Mouse (Mus musculus): Measurements from ENCODE around the gene Zfand3. TPM values are rescaled to one million over a fixed set of nuclear protein-coding genes. Genes with fewer than 3 reads are reported as not detected.
A peak's percentile ranks its signal among the peaks of the same experiment; 100 is the strongest.

Zfand3 gene
- polyA plus RNA-seq, 1 experiment: 107 TPM

- no peaks in the 10 kb centered on the region for H3K27me3 ChIP-seq (ENCODE audit: control insufficient read depth, insufficient read depth, low read length)
- 91% methylated on average over 5 of the region's 5 CpGs for WGBS
- TF ChIP-seq POLR2A (IDR thresholded peaks at IDR 0.05; ENCODE audit: borderline replicate concordance, insufficient read depth, low read length) (no peak), CTCF (IDR thresholded peaks at IDR 0.05; ENCODE audit: borderline replicate concordance, insufficient read depth, low read depth, low read length) (no peak)
- DNase-seq: no peak
- no peaks in the 10 kb centered on the region for H3K4me1 ChIP-seq (ENCODE audit: control insufficient read depth, insufficient read depth, low read length)
- H3K27ac ChIP-seq (ENCODE audit: insufficient read depth, low read length): no peak overlapping the region
- H3K4me3 ChIP-seq (replicated peaks; ENCODE audit: insufficient read depth, low read depth, low read length): no peak overlapping the region
Observed at GRCm38 (mm10) chr17:29989653-29990052, 14.9 kb upstream of the Zfand3 start.

- no peak overlapping the region for H3K4me3 ChIP-seq (replicated peaks; ENCODE audit: insufficient read depth, low read depth, low read length)
- no peaks in the 10 kb centered on the region for H3K27me3 ChIP-seq (ENCODE audit: control insufficient read depth, insufficient read depth, low read length)
- DNase-seq: no peak
- 74% methylated on average over 3 of the region's 3 CpGs for WGBS
- no peak overlapping the region for H3K27ac ChIP-seq (ENCODE audit: insufficient read depth, low read length)
- TF ChIP-seq CTCF (IDR thresholded peaks at IDR 0.05; ENCODE audit: borderline replicate concordance, insufficient read depth, low read depth, low read length) (no peak), POLR2A (IDR thresholded peaks at IDR 0.05; ENCODE audit: borderline replicate concordance, insufficient read depth, low read length) (no peak)
- no peaks in the 10 kb centered on the region for H3K4me1 ChIP-seq (ENCODE audit: control insufficient read depth, insufficient read depth, low read length)
Observed at GRCm38 (mm10) chr17:29990136-29990535, 14.4 kb upstream of the Zfand3 start.

- H3K4me1 ChIP-seq (ENCODE audit: control insufficient read depth, insufficient read depth, low read length): no peaks in the 10 kb centered on the region
- H3K4me3 ChIP-seq (replicated peaks; ENCODE audit: insufficient read depth, low read depth, low read length): no peak overlapping the region
- 91% methylated on average over 2 of the region's 2 CpGs for WGBS
- no peak overlapping the region for H3K27ac ChIP-seq (ENCODE audit: insufficient read depth, low read length)
- TF ChIP-seq CTCF (IDR thresholded peaks at IDR 0.05; ENCODE audit: borderline replicate concordance, insufficient read depth, low read depth, low read length) (no peak), POLR2A (IDR thresholded peaks at IDR 0.05; ENCODE audit: borderline replicate concordance, insufficient read depth, low read length) (no peak)
- no peaks in the 10 kb centered on the region for H3K27me3 ChIP-seq (ENCODE audit: control insufficient read depth, insufficient read depth, low read length)
- no peak for DNase-seq
Observed at GRCm38 (mm10) chr17:29990845-29991244, 13.7 kb upstream of the Zfand3 start.

GRCm38 (mm10) chr17:29993488-29993887 lies 11.0 kb upstream of the Zfand3 start:
- no peak for DNase-seq
- WGBS: 72% methylated on average over 8 of the region's 8 CpGs
- Histone ChIP-seq H3K27me3 (ENCODE audit: control insufficient read depth, insufficient read depth, low read length) (no peaks in the 10 kb centered on the region), H3K4me1 (ENCODE audit: control insufficient read depth, insufficient read depth, low read length) (peaks cover 7% of the 10 kb centered on the region; the same call in 1 of the 2 replicates), H3K4me3 (replicated peaks; ENCODE audit: insufficient read depth, low read depth, low read length) (no peak overlapping the region), H3K27ac (ENCODE audit: insufficient read depth, low read length) (no peak overlapping the region)
- TF ChIP-seq POLR2A (IDR thresholded peaks at IDR 0.05; ENCODE audit: borderline replicate concordance, insufficient read depth, low read length) (no peak), CTCF (IDR thresholded peaks at IDR 0.05; ENCODE audit: borderline replicate concordance, insufficient read depth, low read depth, low read length) (no peak)

GRCm38 (mm10) chr17:29994011-29994410 lies 10.5 kb upstream of the Zfand3 start:
- no peaks in the 10 kb centered on the region for H3K27me3 ChIP-seq (ENCODE audit: control insufficient read depth, insufficient read depth, low read length)
- no peak overlapping the region for H3K4me3 ChIP-seq (replicated peaks; ENCODE audit: insufficient read depth, low read depth, low read length)
- H3K4me1 ChIP-seq (ENCODE audit: control insufficient read depth, insufficient read depth, low read length): peaks cover 7% of the 10 kb centered on the region; the same call in 1 of the 2 replicates
- WGBS: 59% methylated on average over 3 of the region's 3 CpGs
- H3K27ac ChIP-seq (ENCODE audit: insufficient read depth, low read length): no peak overlapping the region
- TF ChIP-seq CTCF (IDR thresholded peaks at IDR 0.05; ENCODE audit: borderline replicate concordance, insufficient read depth, low read depth, low read length): no peak
- no peak for TF ChIP-seq POLR2A (IDR thresholded peaks at IDR 0.05; ENCODE audit: borderline replicate concordance, insufficient read depth, low read length)
- no peak for DNase-seq

- no peak overlapping the region for H3K4me3 ChIP-seq (replicated peaks; ENCODE audit: insufficient read depth, low read depth, low read length)
- WGBS: 89% methylated on average over 4 of the region's 4 CpGs
- H3K27me3 ChIP-seq (ENCODE audit: control insufficient read depth, insufficient read depth, low read length): no peaks in the 10 kb centered on the region
- H3K27ac ChIP-seq (ENCODE audit: insufficient read depth, low read length): no peak overlapping the region
- peaks cover 7% of the 10 kb centered on the region; the same call in 1 of the 2 replicates for H3K4me1 ChIP-seq (ENCODE audit: control insufficient read depth, insufficient read depth, low read length)
- DNase-seq: no peak
- TF ChIP-seq POLR2A (IDR thresholded peaks at IDR 0.05; ENCODE audit: borderline replicate concordance, insufficient read depth, low read length) (no peak), CTCF (IDR thresholded peaks at IDR 0.05; ENCODE audit: borderline replicate concordance, insufficient read depth, low read depth, low read length) (no peak)
Observed at GRCm38 (mm10) chr17:29994459-29994858, 10.1 kb upstream of the Zfand3 start.

- Histone ChIP-seq H3K4me3 (replicated peaks; ENCODE audit: insufficient read depth, low read depth, low read length) (no peak overlapping the region), H3K27ac (ENCODE audit: insufficient read depth, low read length) (no peak overlapping the region), H3K4me1 (ENCODE audit: control insufficient read depth, insufficient read depth, low read length) (peaks cover 7% of the 10 kb centered on the region; the same call in 1 of the 2 replicates), H3K27me3 (ENCODE audit: control insufficient read depth, insufficient read depth, low read length) (no peaks in the 10 kb centered on the region)
- DNase-seq: no peak
- 93% methylated on average over 5 of the region's 5 CpGs for WGBS
- no peak for TF ChIP-seq POLR2A (IDR thresholded peaks at IDR 0.05; ENCODE audit: borderline replicate concordance, insufficient read depth, low read length)
- TF ChIP-seq CTCF (IDR thresholded peaks at IDR 0.05; ENCODE audit: borderline replicate concordance, insufficient read depth, low read depth, low read length): no peak
Observed at GRCm38 (mm10) chr17:29995986-29996385, 8.5 kb upstream of the Zfand3 start.

GRCm38 (mm10) chr17:29997726-29998125 lies 6.8 kb upstream of the Zfand3 start:
- 4% methylated on average over 7 of the region's 7 CpGs for WGBS
- Histone ChIP-seq H3K4me1 (ENCODE audit: control insufficient read depth, insufficient read depth, low read length) (peaks cover 7% of the 10 kb centered on the region; the same call in 1 of the 2 replicates), H3K27ac (ENCODE audit: insufficient read depth, low read length) (no peak overlapping the region), H3K4me3 (replicated peaks; ENCODE audit: insufficient read depth, low read depth, low read length) (peak overlapping the region; percentile 19), H3K27me3 (ENCODE audit: control insufficient read depth, insufficient read depth, low read length) (no peaks in the 10 kb centered on the region)
- no peak for TF ChIP-seq CTCF (IDR thresholded peaks at IDR 0.05; ENCODE audit: borderline replicate concordance, insufficient read depth, low read depth, low read length)
- no peak for TF ChIP-seq POLR2A (IDR thresholded peaks at IDR 0.05; ENCODE audit: borderline replicate concordance, insufficient read depth, low read length)
- peak; percentile 50 to 70 for DNase-seq

Measured in cerebellum, adult 2 months (tissue).